Mouse (Mus musculus): ENCODE data around the gene Rhof. TPM values are rescaled to one million over a fixed set of nuclear protein-coding genes. Genes with fewer than 3 reads are reported as not detected.
A peak's percentile ranks its signal among the peaks of the same experiment; 100 is the strongest.

Rhof gene
- polyA plus RNA-seq, 1 experiment from 2014 or later = 3.2 TPM

- Histone ChIP-seq H3K9me3 (replicated peaks; ENCODE audit: low read length) (no peaks in the 10 kb centered on the region), H3K27ac (peak overlapping the region; percentile 100; the same call in 1 of the 2 replicates), H3K27me3 (ENCODE audit: insufficient read depth, low read length) (no peaks in the 10 kb centered on the region), H3K36me3 (ENCODE audit: insufficient read depth, low read length) (no peaks in the 10 kb centered on the region), H3K4me2 (ENCODE audit: low read length) (no peak overlapping the region), H3K9ac (ENCODE audit: low read depth, low read length) (no peak overlapping the region), H3K4me3 (replicated peaks; ENCODE audit: low read depth, low read length) (no peak overlapping the region), H3K4me1 (replicated peaks; ENCODE audit: insufficient read depth, low read length) (peaks cover 58% of the 10 kb centered on the region)
- 24% methylated on average over 7 of the region's 7 CpGs for WGBS
- no peak for ATAC-seq (replicated peaks; ENCODE audit: low FRiP score, low read depth)
- TF ChIP-seq CTCF (IDR thresholded peaks at IDR 0.05; ENCODE audit: low read depth) = no peak
- no peak for DNase-seq (ENCODE audit: low spot score)
These were observed 1.3 kb upstream of the Rhof start for GRCm38 (mm10) chr5:123133784-123134143.

- DNase-seq (ENCODE audit: low spot score) (peak; percentile 90), ATAC-seq (replicated peaks; ENCODE audit: low FRiP score, low read depth) (no peak)
- no peaks in the 10 kb centered on the region for H3K36me3 ChIP-seq (ENCODE audit: insufficient read depth, low read length)
- peak; percentile 98 for TF ChIP-seq CTCF (IDR thresholded peaks at IDR 0.05; ENCODE audit: low read depth)
- WGBS = 16% methylated on average over 18 of the region's 18 CpGs
- no peak overlapping the region for H3K9ac ChIP-seq (ENCODE audit: low read depth, low read length)
- H3K4me2 ChIP-seq (ENCODE audit: low read length) = peak overlapping the region; percentile 85; the same call in 1 of the 2 replicates
- peaks cover 58% of the 10 kb centered on the region for H3K4me1 ChIP-seq (replicated peaks; ENCODE audit: insufficient read depth, low read length)
- no peak overlapping the region for H3K4me3 ChIP-seq (replicated peaks; ENCODE audit: low read depth, low read length)
- H3K27ac ChIP-seq = peak overlapping the region; percentile 80
- no peaks in the 10 kb centered on the region for H3K27me3 ChIP-seq (ENCODE audit: insufficient read depth, low read length)
- H3K9me3 ChIP-seq (replicated peaks; ENCODE audit: low read length) = no peaks in the 10 kb centered on the region
These were observed 741 bp upstream of the Rhof start for GRCm38 (mm10) chr5:123133083-123133783.

- DNase-seq (ENCODE audit: low spot score) = no peak
- no peak for TF ChIP-seq CTCF (IDR thresholded peaks at IDR 0.05; ENCODE audit: low read depth)
- 88% methylated on average over 5 of the region's 5 CpGs for WGBS
- no peaks in the 10 kb centered on the region for H3K27me3 ChIP-seq (ENCODE audit: insufficient read depth, low read length)
- no peaks in the 10 kb centered on the region for H3K36me3 ChIP-seq (ENCODE audit: insufficient read depth, low read length)
- H3K4me1 ChIP-seq (replicated peaks; ENCODE audit: insufficient read depth, low read length) = peaks cover 34% of the 10 kb centered on the region
- no peak overlapping the region for H3K27ac ChIP-seq
- no peak overlapping the region for H3K4me2 ChIP-seq (ENCODE audit: low read length)
- no peak overlapping the region for H3K9ac ChIP-seq (ENCODE audit: low read depth, low read length)
- H3K9me3 ChIP-seq (replicated peaks; ENCODE audit: low read length) = no peaks in the 10 kb centered on the region
- no peak for ATAC-seq (replicated peaks; ENCODE audit: low FRiP score, low read depth)
- no peak overlapping the region for H3K4me3 ChIP-seq (replicated peaks; ENCODE audit: low read depth, low read length)
These were observed 1.7 kb downstream of the Rhof start for GRCm38 (mm10) chr5:123130814-123131148.

GRCm38 (mm10) chr5:123130030-123130813 lies 2.3 kb downstream of the Rhof start:
- DNase-seq (ENCODE audit: low spot score) (no peak), ATAC-seq (replicated peaks; ENCODE audit: low FRiP score, low read depth) (no peak)
- WGBS = 88% methylated on average over 9 of the region's 9 CpGs
- H3K4me2 ChIP-seq (ENCODE audit: low read length) = no peak overlapping the region
- H3K27ac ChIP-seq = no peak overlapping the region
- no peak for TF ChIP-seq CTCF (IDR thresholded peaks at IDR 0.05; ENCODE audit: low read depth)
- H3K4me3 ChIP-seq (replicated peaks; ENCODE audit: low read depth, low read length) = no peak overlapping the region
- peaks cover 28% of the 10 kb centered on the region for H3K4me1 ChIP-seq (replicated peaks; ENCODE audit: insufficient read depth, low read length)
- H3K27me3 ChIP-seq (ENCODE audit: insufficient read depth, low read length) = no peaks in the 10 kb centered on the region
- H3K36me3 ChIP-seq (ENCODE audit: insufficient read depth, low read length) = no peaks in the 10 kb centered on the region
- H3K9me3 ChIP-seq (replicated peaks; ENCODE audit: low read length) = no peaks in the 10 kb centered on the region
- no peak overlapping the region for H3K9ac ChIP-seq (ENCODE audit: low read depth, low read length)

GRCm38 (mm10) chr5:123129170-123129757 lies 3.2 kb downstream of the Rhof start:
- no peak for TF ChIP-seq CTCF (IDR thresholded peaks at IDR 0.05; ENCODE audit: low read depth)
- H3K27ac ChIP-seq = no peak overlapping the region
- ATAC-seq (replicated peaks; ENCODE audit: low FRiP score, low read depth) (no peak), DNase-seq (ENCODE audit: low spot score) (no peak)
- H3K4me2 ChIP-seq (ENCODE audit: low read length) = no peak overlapping the region
- H3K27me3 ChIP-seq (ENCODE audit: insufficient read depth, low read length) = no peaks in the 10 kb centered on the region
- peaks cover 19% of the 10 kb centered on the region for H3K4me1 ChIP-seq (replicated peaks; ENCODE audit: insufficient read depth, low read length)
- no peak overlapping the region for H3K9ac ChIP-seq (ENCODE audit: low read depth, low read length)
- H3K9me3 ChIP-seq (replicated peaks; ENCODE audit: low read length) = no peaks in the 10 kb centered on the region
- 80% methylated on average over 10 of the region's 10 CpGs for WGBS
- H3K4me3 ChIP-seq (replicated peaks; ENCODE audit: low read depth, low read length) = no peak overlapping the region
- no peaks in the 10 kb centered on the region for H3K36me3 ChIP-seq (ENCODE audit: insufficient read depth, low read length)

- H3K4me2 ChIP-seq (ENCODE audit: low read length) = no peak overlapping the region
- no peak overlapping the region for H3K9ac ChIP-seq (ENCODE audit: low read depth, low read length)
- H3K9me3 ChIP-seq (replicated peaks; ENCODE audit: low read length) = no peaks in the 10 kb centered on the region
- no peaks in the 10 kb centered on the region for H3K27me3 ChIP-seq (ENCODE audit: insufficient read depth, low read length)
- WGBS = 46% methylated on average over 10 of the region's 10 CpGs
- H3K27ac ChIP-seq = no peak overlapping the region
- H3K36me3 ChIP-seq (ENCODE audit: insufficient read depth, low read length) = no peaks in the 10 kb centered on the region
- ATAC-seq (replicated peaks; ENCODE audit: low FRiP score, low read depth) (no peak), DNase-seq (ENCODE audit: low spot score) (no peak)
- H3K4me3 ChIP-seq (replicated peaks; ENCODE audit: low read depth, low read length) = no peak overlapping the region
- H3K4me1 ChIP-seq (replicated peaks; ENCODE audit: insufficient read depth, low read length) = peaks cover 12% of the 10 kb centered on the region; the same call in 1 of the 2 replicates
- no peak for TF ChIP-seq CTCF (IDR thresholded peaks at IDR 0.05; ENCODE audit: low read depth)
These were observed 3.9 kb downstream of the Rhof start for GRCm38 (mm10) chr5:123128426-123129169.
